Mouse (Mus musculus) cerebellum, adult (tissue): Measurements from ENCODE around the gene Uevld.
"Not testable (repeated sequence)": the region's sequence is repeated elsewhere in the genome, so short reads cannot be mapped to it uniquely, and the experiment has no call there.

Experiments
- ATAC-seq: cut with Nextera tagmentation; 2 replicates; pipeline ENCODE4 v1.9.2; 2017; ENCODE audit warnings: mild to moderate bottlenecking, moderate library complexity, mixed read lengths; ENCODE audit not compliant: insufficient number of reproducible peaks, low FRiP score, low TSS enrichment

The Uevld gene

GRCm38 (mm10) chr7:46957831-46958691, at the start of gene Uevld:
Uevld (minus strand) TSS chr7:46958527.
- ATAC-seq = peak; percentile 91

GRCm38 (mm10) chr7:47007818-47008167, 49.5 kb upstream of the Uevld start:
- ATAC-seq = peak; percentile 56; the same call in 1 of the 2 replicates

GRCm38 (mm10) chr7:47007109-47007780, 48.9 kb upstream of the Uevld start:
- no peak for ATAC-seq

DNA sequence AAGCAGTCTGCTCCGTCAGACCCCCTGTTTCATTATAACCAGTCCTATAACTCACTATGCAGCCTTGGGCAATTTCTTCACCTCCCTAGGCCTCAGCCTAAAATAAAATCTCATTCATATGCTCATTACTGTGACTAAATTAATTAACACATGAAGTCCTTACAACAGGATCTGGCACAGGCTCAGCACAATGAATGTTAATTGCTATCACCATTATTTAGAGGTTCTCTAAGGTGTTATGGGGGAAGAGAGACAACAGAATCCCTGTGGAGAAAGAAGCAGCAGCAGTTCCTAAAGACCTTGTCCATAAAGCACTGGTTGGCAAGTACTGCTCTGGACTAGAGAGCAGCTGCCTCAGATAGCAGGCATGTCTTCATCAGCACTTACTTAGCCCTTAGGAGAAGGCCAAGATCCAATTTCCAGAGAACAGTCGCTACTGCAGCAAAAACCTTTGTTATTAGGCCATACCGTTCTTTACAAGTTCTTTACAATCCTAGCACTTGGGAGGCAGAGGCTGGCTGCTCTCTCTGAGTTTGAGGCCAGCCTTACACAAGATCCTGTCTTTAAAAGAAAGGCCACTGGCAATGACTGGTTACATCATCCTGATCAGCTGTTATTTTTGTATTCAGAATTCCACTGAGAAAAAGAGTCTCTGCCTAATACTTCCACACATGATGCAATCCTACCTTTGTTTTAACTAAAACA, 45.2 kb upstream of the Uevld start:
- ATAC-seq = no peak

- ATAC-seq = no peak
Observed at GRCm38 (mm10) chr7:47001900-47002275, 43.6 kb upstream of the Uevld start.

DNA sequence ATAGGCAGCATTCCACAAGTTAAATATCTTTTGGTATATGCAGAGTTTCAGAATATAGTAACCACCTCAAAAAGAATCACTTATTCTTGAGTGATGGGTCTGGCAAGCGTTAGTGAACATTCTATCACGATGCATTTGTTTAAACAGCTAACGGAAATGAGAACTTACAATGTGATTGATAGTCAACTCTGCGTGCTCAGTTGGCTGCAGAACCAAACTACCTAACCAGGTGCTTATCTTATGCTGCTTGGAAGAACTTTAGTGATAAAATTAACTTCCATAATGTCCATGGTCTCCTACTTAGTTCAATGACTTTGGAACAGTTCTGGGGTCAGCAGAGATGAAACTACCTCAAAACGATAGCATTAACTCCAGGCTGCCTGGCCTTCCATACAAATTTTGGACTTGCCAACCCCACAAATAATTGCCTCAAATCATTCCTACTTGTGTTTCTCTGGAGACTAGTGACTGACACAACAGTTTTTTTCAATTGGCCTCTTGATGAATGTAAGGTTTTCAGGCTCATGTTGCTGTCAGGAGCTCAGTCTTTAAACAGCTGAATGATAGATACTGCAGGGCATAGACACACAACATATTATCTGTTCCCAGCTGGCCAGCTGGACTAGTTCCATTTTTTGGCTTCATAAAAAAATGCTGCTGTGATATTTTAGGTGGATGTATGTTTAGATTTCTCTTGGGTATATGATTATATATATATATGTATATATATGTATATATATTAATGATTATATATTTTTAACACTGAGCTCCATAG, 43.0 kb upstream of the Uevld start:
- no peak for ATAC-seq

DNA sequence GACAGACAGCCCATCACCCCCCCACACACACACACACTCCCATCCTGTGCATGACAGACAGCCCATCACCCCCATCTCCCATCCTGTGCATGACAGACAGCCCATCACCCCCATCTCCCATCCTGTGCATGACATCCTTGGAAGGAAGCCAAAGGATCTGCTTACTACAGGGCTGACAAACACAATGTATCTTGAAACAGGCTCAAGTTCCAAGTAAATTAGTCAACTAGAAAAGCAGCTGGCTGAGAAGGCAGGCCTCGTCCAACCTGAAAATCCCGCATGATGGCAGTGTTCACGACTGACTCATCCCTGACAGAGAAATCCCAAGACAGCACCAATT, 42.3 kb upstream of the Uevld start:
- no peak for ATAC-seq

DNA sequence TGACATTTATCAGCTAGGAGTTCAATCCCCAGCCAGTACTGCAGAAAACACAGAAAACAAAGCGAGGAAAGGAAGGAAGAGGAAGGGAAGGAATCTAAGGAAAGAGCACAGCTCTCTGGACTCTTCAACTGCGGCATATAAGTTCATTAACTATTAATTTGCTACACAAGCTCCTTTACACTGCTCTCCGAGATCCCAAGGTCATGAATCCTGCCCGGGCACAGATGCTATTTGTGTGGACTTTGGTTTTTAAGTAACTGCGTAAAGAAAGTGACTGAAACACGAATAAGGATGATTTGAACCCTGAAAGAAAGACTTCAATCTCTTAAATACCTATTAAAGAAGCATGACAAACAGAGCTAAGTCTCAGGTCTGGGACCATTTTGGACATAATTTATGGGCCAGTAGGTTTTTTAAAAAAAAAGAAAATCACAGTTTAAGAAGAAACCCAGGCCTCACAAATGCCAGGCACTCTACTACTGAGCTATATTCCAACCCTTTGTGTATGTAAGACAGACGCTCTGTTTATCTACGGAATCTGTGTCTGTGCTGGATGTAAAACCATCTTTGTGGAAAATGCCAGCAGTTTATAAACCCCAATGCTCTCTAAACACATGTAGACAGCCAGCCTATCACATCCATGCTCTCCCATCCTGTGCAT, 41.8 kb upstream of the Uevld start:
- no peak for ATAC-seq

- no peak for ATAC-seq
Observed at GRCm38 (mm10) chr7:46998942-46999341, 40.6 kb upstream of the Uevld start.

DNA sequence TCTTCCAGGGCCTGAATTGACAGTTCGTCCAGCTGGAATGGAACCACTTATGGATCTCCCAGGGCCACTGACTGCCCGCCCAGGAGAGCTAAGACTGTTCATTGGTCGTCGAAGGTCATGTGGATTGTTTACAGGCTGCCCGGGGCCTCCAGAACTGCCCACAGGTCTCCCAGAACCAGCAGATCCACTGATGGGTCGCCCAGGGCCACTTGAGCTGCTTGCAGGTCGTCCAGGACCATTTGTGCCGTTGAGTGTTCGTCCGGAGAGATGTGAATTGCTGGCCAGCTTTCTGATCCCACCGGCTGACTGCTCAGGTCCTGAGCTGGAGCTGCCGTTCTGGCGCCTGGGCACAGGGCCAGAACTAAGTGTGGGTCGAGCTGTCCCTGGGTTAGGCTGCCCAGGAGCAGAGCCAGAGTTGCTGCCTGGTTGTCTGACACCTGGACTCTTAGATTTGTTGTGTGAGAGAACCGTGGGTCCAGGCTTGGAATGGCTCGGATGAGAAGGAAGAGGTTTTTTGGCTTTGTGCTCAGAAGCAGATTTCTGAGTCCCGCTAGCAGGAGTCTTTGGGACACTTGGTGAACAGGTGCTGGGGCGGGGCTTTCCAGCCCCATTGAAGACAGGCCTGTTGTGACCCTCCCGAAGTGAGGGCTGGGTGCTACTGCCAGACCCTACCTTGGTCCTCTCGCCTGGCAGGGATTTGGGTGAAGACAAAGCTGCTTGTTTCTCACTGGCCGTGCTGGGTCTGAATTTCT, 39.5 kb upstream of the Uevld start:
- peak; percentile 75; the same call in 1 of the 2 replicates for ATAC-seq

- ATAC-seq = no peak
Observed at GRCm38 (mm10) chr7:46997008-46997407, 38.7 kb upstream of the Uevld start.

- no peak for ATAC-seq
Observed at GRCm38 (mm10) chr7:46995558-46995957, 37.2 kb upstream of the Uevld start.

- ATAC-seq = no peak
Observed at GRCm38 (mm10) chr7:46993079-46993478, 34.8 kb upstream of the Uevld start.

DNA sequence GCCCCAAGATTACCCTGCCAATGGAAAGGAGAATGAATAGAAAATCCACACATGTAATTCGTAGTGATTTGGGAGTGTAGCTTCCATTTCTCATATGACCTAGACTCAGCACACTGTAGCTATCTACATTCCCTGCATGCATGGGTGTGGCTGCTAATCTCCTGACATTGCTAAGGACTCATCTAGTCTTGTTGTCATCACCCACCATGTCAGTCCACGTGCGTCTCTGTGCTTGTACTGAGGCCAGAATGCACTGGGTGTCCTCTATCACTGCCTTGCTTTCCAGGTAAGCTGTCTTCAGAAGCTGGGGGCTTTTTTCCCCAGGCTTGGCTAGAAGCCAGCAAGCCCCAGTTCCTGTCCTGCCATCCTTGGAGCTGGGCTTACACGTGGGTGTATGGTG, 31.1 kb upstream of the Uevld start:
- not testable (repeated sequence) for ATAC-seq

GRCm38 (mm10) chr7:46987073-46987472, 28.7 kb upstream of the Uevld start:
- no peak for ATAC-seq

DNA sequence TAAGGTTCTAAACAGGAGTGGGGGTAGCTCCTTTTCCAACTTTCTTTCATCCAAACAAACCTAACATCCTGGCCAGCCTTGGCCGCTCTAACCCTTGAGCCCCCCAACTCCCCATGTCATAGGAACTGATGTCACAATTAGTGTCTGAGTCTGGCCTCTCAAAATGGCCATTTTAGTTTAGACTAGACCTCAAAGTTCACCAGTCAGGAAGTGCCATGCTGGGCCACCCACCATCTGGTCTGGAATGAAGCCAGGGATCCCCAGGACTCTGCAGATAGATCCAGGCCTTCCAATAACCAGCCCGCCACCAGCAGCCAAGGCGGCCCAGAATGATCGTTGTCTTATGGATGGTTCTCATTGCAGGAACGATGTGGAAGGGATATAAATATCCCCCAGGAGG, 28.3 kb upstream of the Uevld start:
- no peak for ATAC-seq

- ATAC-seq = peak; percentile 45; the same call in 1 of the 2 replicates
Observed at GRCm38 (mm10) chr7:46985718-46986505, 27.6 kb upstream of the Uevld start.

- no peak for ATAC-seq
Observed at GRCm38 (mm10) chr7:46983280-46983679, 25.0 kb upstream of the Uevld start, which contains the start of gene Gm9999. Gm9999 (plus strand) TSS chr7:46983580.
